Mouse (Mus musculus): ENCODE results near the gene Tmeff2.

GRCm38 (mm10) chr1:50990661-50991060, 90.2 kb downstream of the Tmeff2 start:
- TF ChIP-seq CTCF (IDR thresholded peaks at IDR 0.05; ENCODE audit: control insufficient read depth, insufficient read depth, insufficient replicate concordance, low read depth, low read length): no peak
- no peak for TF ChIP-seq POLR2A (IDR thresholded peaks at IDR 0.05; ENCODE audit: control insufficient read depth, low read depth, low read length)
